Mouse (Mus musculus) intestine, embryonic 16.5 days (tissue): ENCODE measurements around the gene Sys1. TPM values are rescaled to one million over a fixed set of nuclear protein-coding genes. Genes with fewer than 3 reads are reported as not detected.

ENCODE experiments used
- ATAC-seq: fragments of 200-750 bp; cut with Nextera tagmentation; 2 replicates; pipeline ENCODE4 v1.8.0; 2017; ENCODE audit warnings: moderate TSS enrichment, moderate library complexity
- H3K27ac ChIP-seq: fragments of 300-500 bp; sonication (generic); 2 replicates; pipeline ENCODE4 v1.5.1; 2014; ENCODE audit warnings: mild to moderate bottlenecking, low read length
- H3K27me3 ChIP-seq: fragments of 300-500 bp; sonication (generic); replicated peaks from 2 replicates; pipeline ENCODE4 v1.6.1; 2014; ENCODE audit warnings: low read length, control low read depth, mixed read lengths; ENCODE audit not compliant: control insufficient read depth, insufficient read depth
- H3K36me3 ChIP-seq: fragments of 300-500 bp; sonication (generic); 2 replicates; pipeline ENCODE4 v1.6.1; 2014; ENCODE audit warnings: low read length, control low read depth; ENCODE audit not compliant: control insufficient read depth, insufficient read depth
- H3K4me1 ChIP-seq: fragments of 300-500 bp; sonication (generic); 2 replicates; pipeline ENCODE4 v1.6.1; 2014; ENCODE audit warnings: low read length, control low read depth, mixed read lengths; ENCODE audit not compliant: control insufficient read depth, insufficient read depth
- H3K4me2 ChIP-seq: fragments of 300-500 bp; sonication (generic); 2 replicates; pipeline ENCODE4 v1.6.1; 2014; ENCODE audit warnings: low read depth, low read length, control low read depth
- H3K4me3 ChIP-seq: fragments of 300-500 bp; sonication (generic); 2 replicates; pipeline ENCODE4 v1.5.1; 2014; ENCODE audit warnings: mild to moderate bottlenecking, low read length
- H3K9ac ChIP-seq: fragments of 300-500 bp; sonication (generic); 2 replicates; pipeline ENCODE4 v1.6.1; 2014; ENCODE audit warnings: low read depth, low read length
- H3K9me3 ChIP-seq: fragments of 300-500 bp; sonication (generic); 2 replicates; pipeline ENCODE4 v1.6.1; 2016; ENCODE audit warnings: low read length, control low read depth; ENCODE audit not compliant: control insufficient read depth
- WGBS: fragments of 180-500 bp; shearing (Covaris S2); extraction: QIAGEN DNeasy Blood & Tissue Kit; methylation state at CpG from one replicate; pipeline ENCODE4 v1.1.7; 2014; 5-methylcytosine and 5-hydroxymethylcytosine counted together
- polyA plus RNA-seq: library from polyadenylated mRNA; unstranded; fragments of >200 nt; fragmentation: Nextera tagmentation; extraction: Ambion mirVana; gene quantifications from 2 replicates; pipeline ENCODE4 v1.2.1, GENCODE M21; 2015

Sys1 gene
- polyA plus RNA-seq, 1 experiment from 2014 or later, result 56.4 TPM

DNA sequence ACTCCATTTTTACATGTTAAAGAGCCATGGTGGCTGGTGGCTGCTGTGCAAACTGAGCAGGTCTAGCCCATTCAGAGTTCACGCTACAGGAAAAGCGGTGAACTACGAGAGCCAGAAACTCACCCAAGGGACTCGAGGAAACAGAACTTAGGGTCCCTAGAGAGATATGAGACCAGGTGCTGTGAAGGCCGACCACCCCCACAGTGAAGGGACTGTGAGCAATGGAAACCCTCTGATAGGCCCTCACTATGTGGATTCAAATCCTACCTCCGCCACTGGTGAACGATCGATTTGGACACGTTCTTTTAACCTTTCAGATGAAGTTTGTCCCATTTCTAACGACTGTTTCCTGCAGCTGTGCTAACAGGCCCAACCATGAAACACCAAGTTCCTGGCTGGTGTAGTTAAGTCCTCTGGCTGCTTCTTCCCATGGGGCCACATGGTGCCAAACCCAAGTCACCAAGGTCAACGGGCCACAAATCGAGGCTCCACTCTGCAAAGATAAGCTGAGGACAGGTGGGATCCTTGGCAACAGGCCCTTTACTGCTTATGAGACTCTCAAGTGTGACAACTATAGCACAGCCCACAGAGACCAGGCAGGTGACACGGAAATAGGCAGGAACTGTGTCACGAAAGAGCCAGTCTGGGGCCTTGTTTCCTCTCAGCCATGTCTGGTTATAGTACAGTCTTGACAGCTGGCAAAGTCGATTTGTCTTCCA is 33.9 kb upstream of the Sys1 start:
- Histone ChIP-seq H3K27ac (peak overlapping the region; percentile 55), H3K27me3 (no peaks in the 10 kb centered on the region), H3K9ac (no peak overlapping the region), H3K4me2 (no peak overlapping the region), H3K4me1 (peaks cover 4% of the 10 kb centered on the region), H3K9me3 (no peaks in the 10 kb centered on the region), H3K4me3 (no peak overlapping the region), H3K36me3 (peaks cover 12% of the 10 kb centered on the region)
- ATAC-seq, result peak; percentile 83
- WGBS, result 78% methylated on average over 15 of the region's 15 CpGs

- Histone ChIP-seq H3K9ac (no peak overlapping the region), H3K4me1 (peaks cover 2% of the 10 kb centered on the region), H3K9me3 (no peaks in the 10 kb centered on the region), H3K27ac (peak overlapping the region; percentile 55), H3K36me3 (peaks cover 14% of the 10 kb centered on the region), H3K27me3 (no peaks in the 10 kb centered on the region), H3K4me3 (no peak overlapping the region), H3K4me2 (no peak overlapping the region)
- ATAC-seq, result no peak
- WGBS, result 86% methylated on average over 11 of the region's 11 CpGs
These were observed 33.3 kb upstream of the Sys1 start for GRCm38 (mm10) chr2:164423464-164423863.

GRCm38 (mm10) chr2:164424406-164424805 is 32.4 kb upstream of the Sys1 start:
- no peaks in the 10 kb centered on the region for H3K27me3 ChIP-seq
- peaks cover 19% of the 10 kb centered on the region for H3K36me3 ChIP-seq
- H3K9ac ChIP-seq, result no peak overlapping the region
- no peaks in the 10 kb centered on the region for H3K9me3 ChIP-seq
- H3K27ac ChIP-seq, result no peak overlapping the region
- H3K4me3 ChIP-seq, result no peak overlapping the region
- no peak overlapping the region for H3K4me2 ChIP-seq
- WGBS, result 92% methylated on average over 8 of the region's 8 CpGs
- H3K4me1 ChIP-seq, result peaks cover 6% of the 10 kb centered on the region
- ATAC-seq, result no peak

DNA sequence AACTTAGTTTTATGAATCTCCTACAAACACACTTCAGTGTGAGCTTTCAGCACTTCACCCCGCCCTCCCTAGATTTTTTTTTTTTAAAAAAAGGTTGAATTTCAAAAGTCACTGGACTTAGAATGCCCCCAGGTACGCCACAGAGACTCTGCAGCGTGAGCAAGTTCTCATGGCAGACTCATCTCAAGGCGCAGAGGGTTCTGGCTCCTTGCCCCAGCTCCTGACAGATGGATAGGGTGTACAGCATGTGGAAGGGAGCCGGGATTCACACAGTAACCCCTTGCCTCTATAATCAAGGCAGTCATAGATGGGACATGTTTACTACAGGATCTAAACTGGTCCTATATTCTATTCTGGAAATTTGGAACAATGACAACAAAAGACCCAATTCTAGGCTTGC is 31.4 kb upstream of the Sys1 start:
- Histone ChIP-seq H3K36me3 (peaks cover 19% of the 10 kb centered on the region), H3K9ac (no peak overlapping the region), H3K27me3 (no peaks in the 10 kb centered on the region), H3K9me3 (no peaks in the 10 kb centered on the region), H3K4me1 (peaks cover 12% of the 10 kb centered on the region), H3K27ac (no peak overlapping the region), H3K4me3 (no peak overlapping the region), H3K4me2 (no peak overlapping the region)
- WGBS, result 88% methylated on average over 5 of the region's 5 CpGs
- ATAC-seq, result no peak

- Histone ChIP-seq H3K9ac (no peak overlapping the region), H3K9me3 (no peaks in the 10 kb centered on the region), H3K4me2 (no peak overlapping the region), H3K36me3 (peaks cover 19% of the 10 kb centered on the region), H3K4me1 (peaks cover 20% of the 10 kb centered on the region), H3K27ac (no peak overlapping the region), H3K27me3 (no peaks in the 10 kb centered on the region), H3K4me3 (no peak overlapping the region)
- whole genome bisulfite sequencing, result 25% methylated on average over 12 of the region's 12 CpGs
- 0 out of 2 replicates have a peak, but pooled peaks have one; percentile 29 for ATAC-seq
These were observed 30.6 kb upstream of the Sys1 start for GRCm38 (mm10) chr2:164426121-164426520.

GRCm38 (mm10) chr2:164426952-164427351 is 29.8 kb upstream of the Sys1 start:
- Histone ChIP-seq H3K9ac (no peak overlapping the region), H3K36me3 (peaks cover 19% of the 10 kb centered on the region), H3K27ac (no peak overlapping the region), H3K4me1 (peaks cover 28% of the 10 kb centered on the region), H3K27me3 (no peaks in the 10 kb centered on the region), H3K4me2 (no peak overlapping the region), H3K9me3 (no peaks in the 10 kb centered on the region), H3K4me3 (no peak overlapping the region)
- ATAC-seq, result no peak
- 79% methylated on average over 5 of the region's 5 CpGs for WGBS

GRCm38 (mm10) chr2:164428451-164428850 is 28.3 kb upstream of the Sys1 start:
- WGBS, result 29% methylated on average over 5 of the region's 5 CpGs
- Histone ChIP-seq H3K9me3 (no peaks in the 10 kb centered on the region), H3K27me3 (no peaks in the 10 kb centered on the region), H3K4me1 (peaks cover 43% of the 10 kb centered on the region), H3K27ac (no peak overlapping the region), H3K36me3 (peaks cover 19% of the 10 kb centered on the region), H3K4me2 (no peak overlapping the region), H3K4me3 (no peak overlapping the region), H3K9ac (0 out of 2 replicates have a peak overlapping the region, but pooled peaks have one; percentile 3)
- no peak for ATAC-seq

DNA sequence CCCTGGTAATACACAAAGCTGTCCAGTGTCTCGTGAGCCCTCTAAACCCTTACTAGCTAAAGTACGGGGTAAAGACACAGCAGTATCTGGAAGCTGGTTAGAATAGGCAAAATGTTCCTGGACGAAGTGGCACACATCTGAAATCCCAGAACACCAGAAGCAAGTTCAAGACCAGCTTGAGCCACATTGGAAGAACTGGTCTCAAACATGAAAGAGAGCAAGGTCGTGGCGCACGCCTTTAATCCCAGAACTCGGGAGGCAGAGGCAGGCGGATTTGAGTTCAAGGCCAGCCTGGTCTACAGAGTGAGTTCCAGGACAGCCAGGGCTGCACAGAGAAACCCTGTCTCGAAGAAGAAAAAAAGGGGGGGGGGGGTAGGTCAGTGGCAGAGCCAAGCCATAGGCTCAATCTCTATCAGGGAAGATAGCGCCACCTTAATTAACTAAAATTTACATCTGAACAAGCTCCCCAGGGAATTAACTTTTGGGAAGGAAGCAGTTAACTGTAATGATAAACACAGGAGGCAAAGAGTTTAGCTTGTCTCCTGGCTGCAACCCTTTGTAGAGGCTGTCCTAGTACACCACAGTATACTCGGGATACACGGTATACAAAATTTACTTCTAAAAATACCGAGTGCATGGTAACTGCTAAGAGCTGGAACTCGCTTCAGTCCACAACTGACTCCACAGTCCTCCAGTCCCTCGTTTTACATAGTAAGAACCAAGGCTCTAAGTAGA is 26.7 kb upstream of the Sys1 start:
- H3K36me3 ChIP-seq, result peaks cover 11% of the 10 kb centered on the region
- 0 out of 2 replicates have a peak overlapping the region, but pooled peaks have one; percentile 52 for H3K9ac ChIP-seq
- 0 out of 2 replicates have a peak overlapping the region, but pooled peaks have one; percentile 2 for H3K4me2 ChIP-seq
- H3K27ac ChIP-seq, result peak overlapping the region; percentile 64
- WGBS, result 53% methylated on average over 15 of the region's 15 CpGs
- H3K9me3 ChIP-seq, result no peaks in the 10 kb centered on the region
- no peak for ATAC-seq
- no peak overlapping the region for H3K4me3 ChIP-seq
- no peaks in the 10 kb centered on the region for H3K27me3 ChIP-seq
- H3K4me1 ChIP-seq, result peaks cover 57% of the 10 kb centered on the region

DNA sequence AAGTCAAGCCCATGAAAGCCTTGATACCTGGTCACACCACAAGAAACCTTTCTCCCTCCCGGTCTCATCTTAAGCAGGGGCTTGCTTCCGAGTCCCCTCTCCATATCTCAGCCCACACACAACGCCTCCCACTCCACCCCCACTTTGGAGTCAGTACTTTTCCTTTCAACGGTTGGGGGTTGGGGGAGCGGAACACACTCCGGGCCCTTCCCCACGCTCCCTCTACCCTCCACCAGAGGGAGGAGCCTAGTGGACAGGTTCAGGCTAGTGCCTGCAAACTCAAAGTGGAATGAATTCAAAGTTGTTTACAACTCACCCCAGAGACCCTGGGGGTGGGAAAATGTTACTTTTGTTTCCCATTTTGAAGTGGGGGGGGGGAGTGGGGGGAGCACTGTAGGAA is 26.1 kb upstream of the Sys1 start:
- Histone ChIP-seq H3K27me3 (no peaks in the 10 kb centered on the region), H3K4me2 (peak overlapping the region; percentile 2; the same call in 1 of the 2 replicates), H3K36me3 (peaks cover 11% of the 10 kb centered on the region), H3K4me3 (no peak overlapping the region), H3K4me1 (peaks cover 64% of the 10 kb centered on the region), H3K27ac (peak overlapping the region; percentile 64), H3K9me3 (no peaks in the 10 kb centered on the region), H3K9ac (peak overlapping the region; percentile 52; the same call in 1 of the 2 replicates)
- ATAC-seq, result no peak
- 11% methylated on average over 7 of the region's 7 CpGs for WGBS
